Comparison of ENCODE assay signal across 15 mouse cellular contexts in genomic region chr7:79359183-79359435, GRCm38 (mm10). TPM values are rescaled to one million over a fixed set of nuclear protein-coding genes. Genes with fewer than 3 reads are reported as not detected.
A peak's percentile ranks its signal among the peaks of the same experiment; 100 is the strongest.
DNase-seq lines count a peak whose midpoint lies in the region; ATAC-seq and TF ChIP-seq lines count a peak whose summit lies in the region.
"Had no signal": no experiment of that assay in that cellular context is flagged by ENCODE, and none has a peak within 500 bp of the region (broad histone marks: within the 10 kb centered on the region; RNA-seq: fewer than 3 reads in every experiment).

No protein-coding gene starts in this region.

- intact Hi-C loops in heart, postnatal 25 days (cut with DNase I), result no loop called here

- H3K9ac ChIP-seq in heart, embryonic 11.5 days (ENCODE audit: low read depth, low read length), result no peak overlapping the region
- no peak overlapping the region for H3K9ac ChIP-seq in hindbrain, embryonic 15.5 days
- H3K9ac ChIP-seq in midbrain, postnatal 0 days (replicated peaks; ENCODE audit: low read length, poor library complexity, severe bottlenecking), result no peak overlapping the region
- H3K9ac ChIP-seq: embryonic facial prominence, embryonic 12.5 days; forebrain, postnatal 0 days; stomach, embryonic 15.5 days had no signal

- H3K4me1 ChIP-seq in heart, embryonic 11.5 days (ENCODE audit: control insufficient read depth, insufficient read depth, low read length), result peaks cover 53% of the 10 kb centered on the region
- peaks cover 21% of the 10 kb centered on the region for H3K4me1 ChIP-seq in hindbrain, embryonic 15.5 days (replicated peaks)
- H3K4me1 ChIP-seq in hindbrain, embryonic 10.5 days (replicated peaks), result peaks cover 9% of the 10 kb centered on the region
- peaks cover 35% of the 10 kb centered on the region for H3K4me1 ChIP-seq in thymus, adult 2 months (replicated peaks; ENCODE audit: control insufficient read depth, insufficient read depth, low read length)
- H3K4me1 ChIP-seq in midbrain, postnatal 0 days (ENCODE audit: insufficient read depth, low read length), result no peaks in the 10 kb centered on the region
- H3K4me1 ChIP-seq: embryonic facial prominence, embryonic 12.5 days; stomach, embryonic 15.5 days had no signal

- H3K9me3 ChIP-seq in heart, embryonic 11.5 days (replicated peaks; ENCODE audit: control insufficient read depth, low read length), result no peaks in the 10 kb centered on the region
- no peaks in the 10 kb centered on the region for H3K9me3 ChIP-seq in hindbrain, embryonic 15.5 days
- H3K9me3 ChIP-seq in hindbrain, embryonic 10.5 days, result no peaks in the 10 kb centered on the region
- H3K9me3 ChIP-seq in midbrain, postnatal 0 days (ENCODE audit: low read length), result no peaks in the 10 kb centered on the region
- H3K9me3 ChIP-seq: embryonic facial prominence, embryonic 12.5 days; stomach, embryonic 15.5 days had no signal

- DNase-seq in heart, postnatal 25 days (ENCODE audit: low spot score), result no peak
- DNase-seq in hindbrain, embryonic 10.5 days (ENCODE audit: low spot score), result no peak
- no peak for DNase-seq in thymus, adult 2 months
- DNase-seq in thymus, postnatal 0 days (ENCODE audit: low spot score), result no peak
- no peak for DNase-seq in midbrain, postnatal 0 days (ENCODE audit: low spot score)
- DNase-seq: cerebellum, adult 11 months; cerebellum, postnatal 25 days; forebrain, postnatal 0 days; gastrocnemius, postnatal 14 days; spleen, adult 18-20 months had no signal

- no peak for TF ChIP-seq POLR2A in thymus, adult 2 months (IDR thresholded peaks at IDR 0.05; ENCODE audit: control insufficient read depth, extremely low read depth, insufficient read depth, low read length, poor library complexity)

- H3K27me3 ChIP-seq in heart, embryonic 11.5 days (ENCODE audit: control insufficient read depth, insufficient read depth, low read length), result peaks cover 22% of the 10 kb centered on the region
- H3K27me3 ChIP-seq in hindbrain, embryonic 15.5 days, result no peaks in the 10 kb centered on the region
- H3K27me3 ChIP-seq in hindbrain, embryonic 10.5 days (ENCODE audit: insufficient read depth, poor library complexity, severe bottlenecking), result no peaks in the 10 kb centered on the region
- H3K27me3 ChIP-seq in thymus, adult 2 months (ENCODE audit: control insufficient read depth, insufficient read depth, low read length), result no peaks in the 10 kb centered on the region
- no peaks in the 10 kb centered on the region for H3K27me3 ChIP-seq in midbrain, postnatal 0 days (ENCODE audit: insufficient read depth, low read length)
- H3K27me3 ChIP-seq: embryonic facial prominence, embryonic 12.5 days; stomach, embryonic 15.5 days had no signal

- peak overlapping the region; percentile 25; the same call in 1 of the 2 replicates for H3K4me3 ChIP-seq in heart, embryonic 11.5 days (ENCODE audit: low read depth, low read length)
- H3K4me3 ChIP-seq in hindbrain, embryonic 15.5 days, result no peak overlapping the region
- H3K4me3 ChIP-seq in hindbrain, embryonic 10.5 days, result no peak overlapping the region
- H3K4me3 ChIP-seq in thymus, adult 2 months (ENCODE audit: control insufficient read depth, insufficient read depth, low read length), result no peak overlapping the region
- no peak overlapping the region for H3K4me3 ChIP-seq in midbrain, postnatal 0 days (ENCODE audit: low read depth, low read length)
- H3K4me3 ChIP-seq: embryonic facial prominence, embryonic 12.5 days; stomach, embryonic 15.5 days had no signal

- H3K27ac ChIP-seq in heart, embryonic 11.5 days (ENCODE audit: low read depth, low read length), result peak overlapping the region; percentile 81
- H3K27ac ChIP-seq in hindbrain, embryonic 15.5 days (replicated peaks), result 0 out of 2 replicates have a peak overlapping the region, but pooled peaks have one; percentile 51
- no peak overlapping the region for H3K27ac ChIP-seq in hindbrain, embryonic 10.5 days
- H3K27ac ChIP-seq in thymus, adult 2 months (ENCODE audit: control insufficient read depth, insufficient read depth, low read length), result peak overlapping the region; percentile 62; the same call in 1 of the 2 replicates
- H3K27ac ChIP-seq in midbrain, postnatal 0 days (ENCODE audit: low read depth, low read length), result no peak overlapping the region
- H3K27ac ChIP-seq: embryonic facial prominence, embryonic 12.5 days; stomach, embryonic 15.5 days had no signal

- H3K4me2 ChIP-seq in heart, embryonic 11.5 days, result peak overlapping the region; percentile 62
- no peak overlapping the region for H3K4me2 ChIP-seq in hindbrain, embryonic 15.5 days
- no peak overlapping the region for H3K4me2 ChIP-seq in midbrain, postnatal 0 days (ENCODE audit: low read depth, low read length, poor library complexity, severe bottlenecking)
- H3K4me2 ChIP-seq: embryonic facial prominence, embryonic 12.5 days; midbrain, embryonic 11.5 days; stomach, embryonic 15.5 days had no signal

- ATAC-seq in heart, embryonic 11.5 days (replicated peaks; ENCODE audit: insufficient number of reproducible peaks, low FRiP score, low TSS enrichment), result no peak
- no peak for ATAC-seq in hindbrain, embryonic 15.5 days (ENCODE audit: low FRiP score, low read depth)
- ATAC-seq in midbrain, postnatal 0 days (ENCODE audit: low FRiP score), result no peak
- ATAC-seq: forebrain, postnatal 0 days had no signal

- WGBS in heart, embryonic 11.5 days (ENCODE audit: insufficient replicate concordance), result 41% methylated on average over 3 of the region's 3 CpGs
- WGBS in hindbrain, embryonic 15.5 days, result 70% methylated on average over 3 of the region's 3 CpGs
- WGBS in hindbrain, embryonic 10.5 days, result 89% methylated on average over 3 of the region's 3 CpGs
- WGBS in thymus, adult 2 months, result 82% methylated on average over 3 of the region's 3 CpGs
- WGBS in midbrain, postnatal 0 days, result 63% methylated on average over 3 of the region's 3 CpGs

- H3K36me3 ChIP-seq in heart, embryonic 11.5 days (ENCODE audit: control insufficient read depth, insufficient read depth, low read length), result peaks cover 2% of the 10 kb centered on the region; the same call in 1 of the 2 replicates
- H3K36me3 ChIP-seq in hindbrain, embryonic 15.5 days, result peaks cover 45% of the 10 kb centered on the region
- H3K36me3 ChIP-seq in hindbrain, embryonic 10.5 days, result peaks cover 84% of the 10 kb centered on the region
- peaks cover 17% of the 10 kb centered on the region for H3K36me3 ChIP-seq in thymus, adult 2 months (ENCODE audit: control insufficient read depth, insufficient read depth, low read length)
- peaks cover 26% of the 10 kb centered on the region for H3K36me3 ChIP-seq in midbrain, postnatal 0 days (ENCODE audit: insufficient read depth, low read length)

- no peak for TF ChIP-seq CTCF in thymus, adult 2 months (IDR thresholded peaks at IDR 0.05; ENCODE audit: borderline replicate concordance, control insufficient read depth, extremely low read depth, insufficient read depth, low read length, poor library complexity)
- no peak for TF ChIP-seq CTCF in midbrain, postnatal 0 days (IDR thresholded peaks at IDR 0.05)

RNA-seq across cellular contexts. Expression of gene Rlbp1, which starts 27.7 kb away (rescaled TPM):
- polyA plus RNA-seq in heart, embryonic 11.5 days (2014; fragmentation: Nextera tagmentation; extraction: Ambion mirVana), result 0.19 TPM in 1 of 2 replicates, not detected in the other
- total RNA-seq in heart, postnatal 25 days (2021), result not detected
- 20.1 and 23.0 TPM in 2 replicates for polyA plus RNA-seq in hindbrain, embryonic 15.5 days (2015; fragmentation: Nextera tagmentation; extraction: Ambion mirVana)
- polyA plus RNA-seq in hindbrain, embryonic 10.5 days (2016; fragmentation: Nextera tagmentation; extraction: Ambion mirVana), result 0.27 and 0.58 TPM in 2 replicates
- 0.11 and 0.78 TPM in 2 replicates for polyA plus RNA-seq in thymus, adult 2 months (2012; rRNA removed)
- 0.18 and 0.30 TPM in 2 replicates for polyA plus RNA-seq in thymus, postnatal 0 days (2015; fragmentation: Nextera tagmentation; extraction: Ambion mirVana)
- 7.4 and 8.4 TPM in 2 replicates for total RNA-seq in midbrain, postnatal 0 days (2014; rRNA removed)
- polyA plus RNA-seq in midbrain, postnatal 0 days (2015; fragmentation: Nextera tagmentation; extraction: Ambion mirVana), result 7.4 and 10.6 TPM in 2 replicates
- total RNA-seq: gastrocnemius, postnatal 14 days had no signal

RNA-seq across cellular contexts. Expression of gene Fanci, which starts 32.6 kb away (rescaled TPM):
- polyA plus RNA-seq in heart, embryonic 11.5 days (2014; fragmentation: Nextera tagmentation; extraction: Ambion mirVana), result 10.6 and 13.2 TPM in 2 replicates
- under 1 TPM; 0.13 to 0.25 TPM for total RNA-seq in heart, postnatal 25 days (2021)
- polyA plus RNA-seq in hindbrain, embryonic 15.5 days (2015; fragmentation: Nextera tagmentation; extraction: Ambion mirVana), result 1.9 and 2.7 TPM in 2 replicates
- polyA plus RNA-seq in hindbrain, embryonic 10.5 days (2016; fragmentation: Nextera tagmentation; extraction: Ambion mirVana), result 16.1 and 19.5 TPM in 2 replicates
- 7.8 and 10.1 TPM in 2 replicates for polyA plus RNA-seq in thymus, adult 2 months (2012; rRNA removed)
- 9.7 and 9.8 TPM in 2 replicates for polyA plus RNA-seq in thymus, postnatal 0 days (2015; fragmentation: Nextera tagmentation; extraction: Ambion mirVana)
- 1.2 and 4.4 TPM in 2 replicates for total RNA-seq in midbrain, postnatal 0 days (2014; rRNA removed)
- 0.66 and 1.1 TPM in 2 replicates for polyA plus RNA-seq in midbrain, postnatal 0 days (2015; fragmentation: Nextera tagmentation; extraction: Ambion mirVana)

Comparison
In these comparisons a context has a peak if more than half of its experiments do, and no peak if none do; other contexts are left out.
1. H3K27ac ChIP-seq: peak in heart, embryonic 11.5 days (single experiment), hindbrain, embryonic 15.5 days (single experiment) and thymus, adult 2 months (single experiment); none in hindbrain, embryonic 10.5 days (single experiment) and midbrain, postnatal 0 days (single experiment).